Mouse (Mus musculus) limb, embryonic 14.5 days (tissue): ENCODE measurements around the gene Il22ra1. TPM values are rescaled to one million over a fixed set of nuclear protein-coding genes. Genes with fewer than 3 reads are reported as not detected.

ENCODE experiments used
- ATAC-seq: fragments of 200-750 bp; cut with Nextera tagmentation; 2 replicates; pipeline ENCODE4 v1.8.0; 2017; ENCODE audit warnings: low read depth, moderate number of reproducible peaks, moderate TSS enrichment; ENCODE audit not compliant: low FRiP score
- DNase-seq: peaks from one replicate; pipeline ENCODE4 v3.0.0-alpha.2; 2015; ENCODE audit warnings: low spot score
- H3K27ac ChIP-seq: fragments of 300-500 bp; sonication (generic); replicated peaks from 2 replicates; pipeline ENCODE4 v1.5.1; 2014; ENCODE audit warnings: low read depth, mild to moderate bottlenecking, low read length, moderate library complexity, mixed read lengths
- H3K27me3 ChIP-seq: fragments of 300-500 bp; sonication (generic); 2 replicates; pipeline ENCODE4 v1.6.1; 2014; ENCODE audit warnings: low read length, mixed read lengths; ENCODE audit not compliant: control insufficient read depth, insufficient read depth
- H3K36me3 ChIP-seq: fragments of 300-500 bp; sonication (generic); 2 replicates; pipeline ENCODE4 v1.6.1; 2014; ENCODE audit warnings: mild to moderate bottlenecking, low read length, moderate library complexity, mixed read lengths; ENCODE audit not compliant: control insufficient read depth, insufficient read depth
- H3K4me1 ChIP-seq: fragments of 300-500 bp; sonication (generic); 2 replicates; pipeline ENCODE4 v1.6.1; 2014; ENCODE audit warnings: antibody characterized with exemption, low read length, mixed read lengths; ENCODE audit not compliant: control insufficient read depth, insufficient read depth
- H3K4me2 ChIP-seq: fragments of 300-500 bp; sonication (generic); replicated peaks from 2 replicates; pipeline ENCODE4 v1.6.1; 2014; ENCODE audit warnings: low read depth, mild to moderate bottlenecking, low read length, moderate library complexity; ENCODE audit not compliant: severe bottlenecking
- H3K4me3 ChIP-seq: fragments of 300-500 bp; sonication (generic); replicated peaks from 2 replicates; pipeline ENCODE4 v1.5.1; 2014; ENCODE audit warnings: low read length
- H3K9ac ChIP-seq: fragments of 300-500 bp; sonication (generic); 2 replicates; pipeline ENCODE4 v1.6.1; 2014; ENCODE audit warnings: mild to moderate bottlenecking, low read depth, low read length, moderate library complexity; ENCODE audit not compliant: severe bottlenecking
- H3K9me3 ChIP-seq: fragments of 300-500 bp; sonication (generic); 2 replicates; pipeline ENCODE4 v1.6.1; 2016; ENCODE audit warnings: low read length; ENCODE audit not compliant: control insufficient read depth
- POLR2A ChIP-seq: fragments of 200-500 bp; IDR thresholded peaks from 2 replicates; pipeline ENCODE4 v1.8.0; 2012; ENCODE audit warnings: inconsistent platforms, mild to moderate bottlenecking, moderate library complexity, borderline replicate concordance; ENCODE audit not compliant: insufficient read depth, insufficient read length; ENCODE audit errors: extremely low read depth
- WGBS: fragments of 180-500 bp; shearing (Covaris S2); extraction: QIAGEN DNeasy Blood & Tissue Kit; methylation state at CpG from one replicate; pipeline ENCODE4 v1.1.7; 2014; 5-methylcytosine and 5-hydroxymethylcytosine counted together
- polyA plus RNA-seq, 2 experiments: library from polyadenylated mRNA; depleted of rRNA in 1 of 2; stranded (reverse) in 1 of 2; unstranded in 1 of 2; fragments of >200 nt; fragmentation: Nextera tagmentation in 1 of 2; extraction: Ambion mirVana in 1 of 2; gene quantifications; 2 replicates each; pipeline versions ENCODE4 v1.2.1 to v1.2.3; 2012 to 2014

Gene Il22ra1
- polyA plus RNA-seq, 2 experiments: 1.2 TPM

DNA sequence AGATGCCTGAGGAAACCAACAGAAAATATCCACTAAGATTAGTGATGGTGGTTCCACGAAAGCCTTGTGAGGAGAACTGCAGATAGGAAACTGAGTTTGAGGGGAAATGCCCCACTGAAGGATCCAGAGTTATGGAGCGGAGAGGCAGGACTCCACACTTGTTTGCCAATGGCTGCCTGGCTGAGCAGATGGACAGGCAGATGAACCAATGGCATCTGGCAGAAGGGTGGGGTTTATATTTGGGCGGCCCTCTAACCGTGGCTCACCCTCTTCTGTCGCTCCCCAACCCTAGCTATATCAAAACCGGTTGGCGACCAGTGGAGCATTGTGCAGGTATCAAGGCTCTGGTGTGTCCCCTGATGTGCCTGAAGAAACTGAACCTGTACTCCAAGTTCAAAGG, 29.5 kb upstream of the Il22ra1 start:
- Histone ChIP-seq H3K36me3 (no peaks in the 10 kb centered on the region), H3K9ac (no peak overlapping the region), H3K27me3 (no peaks in the 10 kb centered on the region), H3K27ac (no peak overlapping the region), H3K9me3 (no peaks in the 10 kb centered on the region), H3K4me2 (no peak overlapping the region; the same call in 1 of the 2 replicates), H3K4me3 (0 out of 2 replicates have a peak overlapping the region, but pooled peaks have one; percentile 4), H3K4me1 (no peaks in the 10 kb centered on the region)
- 84% methylated on average over 7 of the region's 7 CpGs for WGBS
- TF ChIP-seq POLR2A: no peak
- DNase-seq: no peak
- ATAC-seq: no peak

DNA sequence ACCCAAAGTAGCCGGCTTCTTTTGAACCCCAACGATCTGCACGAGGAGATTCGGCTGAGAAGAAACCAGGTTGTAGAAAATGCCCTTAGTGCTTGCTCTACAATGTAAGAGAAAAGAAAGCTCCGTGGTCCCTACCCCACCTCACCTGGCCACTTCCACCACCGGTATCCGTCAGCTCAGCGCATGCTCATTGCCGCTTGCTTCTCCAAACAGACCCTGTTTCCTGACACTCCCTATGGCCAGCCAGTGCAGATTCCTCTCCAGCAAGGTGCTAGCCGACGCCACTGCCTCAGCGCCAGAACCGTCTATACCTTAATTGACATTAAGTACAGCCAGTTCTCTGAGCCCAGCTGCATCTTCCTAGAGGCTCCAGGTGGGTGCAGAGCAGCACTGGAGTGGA, 24.5 kb upstream of the Il22ra1 start:
- DNase-seq (no peak), ATAC-seq (no peak)
- no peak overlapping the region for H3K4me2 ChIP-seq
- no peak for TF ChIP-seq POLR2A
- WGBS: 79% methylated on average over 13 of the region's 13 CpGs
- no peaks in the 10 kb centered on the region for H3K27me3 ChIP-seq
- H3K4me1 ChIP-seq: no peaks in the 10 kb centered on the region
- H3K27ac ChIP-seq: no peak overlapping the region
- H3K9ac ChIP-seq: no peak overlapping the region
- H3K9me3 ChIP-seq: no peaks in the 10 kb centered on the region
- no peak overlapping the region for H3K4me3 ChIP-seq
- no peaks in the 10 kb centered on the region for H3K36me3 ChIP-seq

DNA sequence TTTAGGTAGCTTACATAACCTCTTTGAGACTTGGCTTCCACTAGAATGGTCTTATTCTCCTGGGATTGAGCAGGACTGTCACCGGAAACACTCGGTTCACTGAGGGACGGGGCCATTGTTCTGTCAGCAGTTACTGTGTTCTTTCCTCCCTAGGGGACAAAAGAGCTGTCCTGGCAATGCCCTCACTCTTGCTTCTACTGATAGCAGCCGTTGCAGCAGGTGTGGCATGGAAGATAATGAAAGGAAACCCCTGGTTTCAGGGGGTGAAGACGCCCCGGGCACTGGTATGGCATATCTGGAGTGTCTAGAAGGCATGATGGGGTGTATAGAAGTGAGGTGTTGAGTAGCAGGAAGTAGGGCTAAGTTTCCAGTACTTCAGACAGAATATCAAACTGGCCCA, 24.0 kb upstream of the Il22ra1 start:
- no peaks in the 10 kb centered on the region for H3K36me3 ChIP-seq
- H3K27me3 ChIP-seq: no peaks in the 10 kb centered on the region
- H3K27ac ChIP-seq: no peak overlapping the region
- H3K9ac ChIP-seq: no peak overlapping the region
- ATAC-seq (no peak), DNase-seq (no peak)
- H3K4me2 ChIP-seq: no peak overlapping the region
- H3K4me1 ChIP-seq: no peaks in the 10 kb centered on the region
- TF ChIP-seq POLR2A: no peak
- H3K4me3 ChIP-seq: no peak overlapping the region
- H3K9me3 ChIP-seq: no peaks in the 10 kb centered on the region
- 84% methylated on average over 6 of the region's 6 CpGs for WGBS

DNA sequence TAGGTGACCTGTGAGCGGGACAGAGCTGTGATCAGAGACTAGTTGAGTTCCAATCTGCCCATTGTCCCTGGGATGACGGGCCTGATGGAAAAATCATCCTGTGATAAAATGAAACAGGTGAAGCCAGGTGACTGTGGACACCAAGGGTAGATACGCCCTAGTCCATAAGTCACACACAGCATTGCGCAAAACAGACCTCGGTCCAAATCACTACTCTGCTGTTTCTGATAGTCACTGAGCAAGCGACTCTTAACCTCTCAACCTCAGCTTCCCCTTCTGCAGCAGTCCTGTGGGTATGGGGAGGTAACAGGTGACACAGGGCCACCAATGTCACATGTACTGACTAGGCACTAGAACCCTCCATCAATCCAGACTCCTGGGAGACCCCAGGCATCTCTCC, 21.9 kb upstream of the Il22ra1 start:
- DNase-seq (no peak), ATAC-seq (no peak)
- TF ChIP-seq POLR2A: no peak
- no peak overlapping the region for H3K27ac ChIP-seq
- 87% methylated on average over 6 of the region's 6 CpGs for WGBS
- no peak overlapping the region for H3K4me3 ChIP-seq
- H3K9me3 ChIP-seq: no peaks in the 10 kb centered on the region
- no peak overlapping the region for H3K4me2 ChIP-seq
- no peak overlapping the region for H3K9ac ChIP-seq
- no peaks in the 10 kb centered on the region for H3K36me3 ChIP-seq
- no peaks in the 10 kb centered on the region for H3K4me1 ChIP-seq
- no peaks in the 10 kb centered on the region for H3K27me3 ChIP-seq

DNA sequence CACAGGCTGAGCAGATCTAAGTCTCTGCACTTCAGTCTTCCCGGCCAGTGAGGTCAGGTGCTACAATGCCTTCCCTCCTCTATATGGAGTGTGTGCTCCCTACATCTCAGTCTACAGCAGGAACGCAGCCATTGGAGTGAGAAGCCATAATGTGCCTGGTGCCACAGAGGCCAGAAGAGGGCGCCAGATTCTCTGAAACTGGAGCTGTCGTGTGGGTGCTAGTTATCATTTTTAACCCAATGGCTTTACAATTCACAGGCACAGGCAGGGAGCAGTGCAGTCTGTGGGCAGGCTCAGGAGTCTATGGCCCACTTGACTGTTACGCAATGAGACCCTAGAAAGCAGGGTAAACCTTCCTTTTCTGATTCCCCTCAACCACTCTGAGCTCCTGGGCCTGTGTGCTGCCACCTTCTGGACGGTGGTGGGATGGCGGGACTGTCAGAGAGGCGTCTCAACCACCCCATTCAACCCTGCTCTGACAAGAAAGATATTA, 18.9 kb upstream of the Il22ra1 start:
- Histone ChIP-seq H3K9me3 (no peaks in the 10 kb centered on the region), H3K4me2 (peak overlapping the region; percentile 37; the same call in 1 of the 2 replicates), H3K27ac (no peak overlapping the region), H3K27me3 (no peaks in the 10 kb centered on the region), H3K9ac (no peak overlapping the region), H3K36me3 (no peaks in the 10 kb centered on the region), H3K4me3 (no peak overlapping the region; the same call in 1 of the 2 replicates), H3K4me1 (no peaks in the 10 kb centered on the region)
- DNase-seq (peak; percentile 59), ATAC-seq (peak; percentile 77; the same call in 1 of the 2 replicates)
- WGBS: 10% methylated on average over 8 of the region's 8 CpGs
- TF ChIP-seq POLR2A: no peak

DNA sequence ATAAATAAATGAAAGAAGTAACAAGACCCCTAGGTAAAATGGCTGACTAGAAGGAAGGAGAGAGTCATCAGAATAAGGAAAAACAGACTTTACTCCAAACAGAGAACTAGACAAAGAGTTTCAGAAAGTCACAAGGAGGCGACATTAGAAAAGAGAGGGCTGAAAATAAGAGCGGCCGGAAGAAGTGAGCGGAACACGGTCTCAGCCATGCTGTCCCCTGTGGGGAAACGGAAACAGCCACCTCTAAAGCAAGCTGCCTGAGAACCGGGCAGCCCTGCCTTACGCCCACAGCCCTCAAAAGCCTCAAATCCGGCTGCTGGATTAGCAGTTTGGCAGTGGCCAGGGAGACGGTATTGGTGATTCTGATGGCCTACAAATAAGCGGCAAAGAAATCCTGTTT, 18.4 kb upstream of the Il22ra1 start:
- H3K9me3 ChIP-seq: no peaks in the 10 kb centered on the region
- no peaks in the 10 kb centered on the region for H3K4me1 ChIP-seq
- H3K4me3 ChIP-seq: no peak overlapping the region
- WGBS: 68% methylated on average over 11 of the region's 11 CpGs
- no peaks in the 10 kb centered on the region for H3K27me3 ChIP-seq
- no peak overlapping the region for H3K4me2 ChIP-seq
- TF ChIP-seq POLR2A: no peak
- H3K9ac ChIP-seq: no peak overlapping the region
- H3K27ac ChIP-seq: no peak overlapping the region
- no peaks in the 10 kb centered on the region for H3K36me3 ChIP-seq
- ATAC-seq (no peak), DNase-seq (no peak)
